35 mouse cellular contexts compared by ENCODE assay signal in genomic region chr7:143051316-143051715, GRCm38 (mm10). TPM values are rescaled to one million over a fixed set of nuclear protein-coding genes. Genes with fewer than 3 reads are reported as not detected.
A peak's percentile ranks its signal among the peaks of the same experiment; 100 is the strongest.
DNase-seq lines count a peak whose midpoint lies in the region; ATAC-seq and TF ChIP-seq lines count a peak whose summit lies in the region.
"Had no signal": no experiment of that assay in that cellular context is flagged by ENCODE, and none has a peak within 500 bp of the region (broad histone marks: within the 10 kb centered on the region; RNA-seq: fewer than 3 reads in every experiment).

No protein-coding gene starts in this region.

- H3K36me3 ChIP-seq in heart, embryonic 15.5 days, result no peaks in the 10 kb centered on the region
- H3K36me3 ChIP-seq in kidney, adult 2 months (ENCODE audit: control insufficient read depth, insufficient read depth, low read length), result no peaks in the 10 kb centered on the region
- H3K36me3 ChIP-seq in midbrain, embryonic 10.5 days, result peaks cover 18% of the 10 kb centered on the region
- H3K36me3 ChIP-seq: embryonic facial prominence, embryonic 15.5 days; hindbrain, embryonic 12.5 days; midbrain, embryonic 15.5 days; neural tube, embryonic 15.5 days; stomach, embryonic 15.5 days had no signal

- DNase-seq in heart, postnatal 36 days, result no peak
- peak; percentile 45 for DNase-seq in kidney, adult 2 months
- no peak for DNase-seq in kidney, postnatal 4 days
- peak; percentile 71 for DNase-seq in A20 (ENCODE audit: low read depth, low spot score)
- no peak for DNase-seq in midbrain, embryonic 10.5 days (ENCODE audit: low spot score)
- no peak for DNase-seq in layer of hippocampus, adult 18-20 months (ENCODE audit: low spot score in 2 of 2)
- DNase-seq: adrenal gland, adult 2 months; adrenal gland, postnatal 36 days; cerebellum, adult 18-20 months; cerebellum, postnatal 14 days; gastrocnemius, postnatal 25 days; heart, adult 11 months; liver, postnatal 0 days; lung, postnatal 36 days; right cerebral cortex, postnatal 25 days; thymus, postnatal 14 days had no signal

- intact Hi-C loops in heart, postnatal 36 days (cut with DNase I), result no loop called here

- ATAC-seq in heart, embryonic 15.5 days (replicated peaks; ENCODE audit: insufficient number of reproducible peaks, insufficient read depth, low FRiP score, low read depth), result no peak
- ATAC-seq in erythroblast, adult 5-6 weeks (replicated peaks; ENCODE audit: low FRiP score, poor library complexity, severe bottlenecking), result peak; percentile 63
- ATAC-seq: forebrain, embryonic 14.5 days; hindbrain, postnatal 0 days; intestine, embryonic 15.5 days; liver, postnatal 0 days; midbrain, embryonic 15.5 days had no signal

- WGBS in heart, embryonic 15.5 days, result 50% methylated on average over 2 of the region's 2 CpGs
- WGBS in kidney, adult 2 months, result 33% methylated on average over 2 of the region's 2 CpGs
- 74% methylated on average over 2 of the region's 2 CpGs for WGBS in midbrain, embryonic 10.5 days

- H3K27me3 ChIP-seq in heart, embryonic 15.5 days, result no peaks in the 10 kb centered on the region
- no peaks in the 10 kb centered on the region for H3K27me3 ChIP-seq in kidney, adult 2 months (replicated peaks; ENCODE audit: control insufficient read depth, insufficient read depth, low read length)
- no peaks in the 10 kb centered on the region for H3K27me3 ChIP-seq in midbrain, embryonic 10.5 days (ENCODE audit: low read depth, poor library complexity, severe bottlenecking)
- H3K27me3 ChIP-seq: embryonic facial prominence, embryonic 15.5 days; heart, embryonic 12.5 days; hindbrain, embryonic 12.5 days; intestine, embryonic 15.5 days; limb, embryonic 12.5 days; megakaryocyte, embryonic 14.5 days; midbrain, embryonic 15.5 days; neural tube, embryonic 15.5 days; stomach, embryonic 15.5 days had no signal

- no peak overlapping the region for H3K4me3 ChIP-seq in heart, embryonic 15.5 days
- H3K4me3 ChIP-seq in kidney, adult 2 months (ENCODE audit: insufficient read depth, low read depth, low read length), result no peak overlapping the region
- H3K4me3 ChIP-seq in midbrain, embryonic 10.5 days, result no peak overlapping the region
- H3K4me3 ChIP-seq: left cerebral cortex, adult 2 months had no signal

- H3K4me2 ChIP-seq in heart, embryonic 15.5 days, result no peak overlapping the region

- H3K27ac ChIP-seq in heart, embryonic 15.5 days, result 0 out of 2 replicates have a peak overlapping the region, but pooled peaks have one; percentile 5
- 0 out of 2 replicates have a peak overlapping the region, but pooled peaks have one; percentile 8 for H3K27ac ChIP-seq in kidney, adult 2 months (ENCODE audit: insufficient read depth, low read depth, low read length)
- no peak overlapping the region for H3K27ac ChIP-seq in midbrain, embryonic 10.5 days (replicated peaks)
- H3K27ac ChIP-seq: embryonic facial prominence, embryonic 15.5 days; hindbrain, embryonic 12.5 days; hindbrain, postnatal 0 days; intestine, embryonic 15.5 days; left cerebral cortex, adult 2 months; limb, embryonic 12.5 days; midbrain, embryonic 15.5 days; neural tube, embryonic 15.5 days; stomach, embryonic 15.5 days had no signal

- no peak for TF ChIP-seq POLR2A in kidney, adult 2 months (IDR thresholded peaks at IDR 0.05; ENCODE audit: low read depth, low read length)

- TF ChIP-seq CTCF in kidney, adult 2 months (conservative IDR thresholded peaks at IDR 0.05; ENCODE audit: insufficient read depth, insufficient read length, low read depth, low read length), result no peak

- H3K4me1 ChIP-seq in heart, embryonic 15.5 days (replicated peaks), result peaks cover 49% of the 10 kb centered on the region
- H3K4me1 ChIP-seq in kidney, adult 2 months (ENCODE audit: control insufficient read depth, insufficient read depth, low read length), result peaks cover 43% of the 10 kb centered on the region
- H3K4me1 ChIP-seq in midbrain, embryonic 10.5 days, result peaks cover 42% of the 10 kb centered on the region

- no peaks in the 10 kb centered on the region for H3K9me3 ChIP-seq in heart, embryonic 15.5 days (replicated peaks)
- H3K9me3 ChIP-seq in midbrain, embryonic 10.5 days (replicated peaks), result no peaks in the 10 kb centered on the region
- H3K9me3 ChIP-seq: embryonic facial prominence, embryonic 10.5 days; embryonic facial prominence, embryonic 15.5 days; heart, embryonic 12.5 days; hindbrain, embryonic 12.5 days; intestine, embryonic 15.5 days; limb, embryonic 12.5 days; megakaryocyte, embryonic 14.5 days; midbrain, embryonic 15.5 days; neural tube, embryonic 15.5 days; stomach, embryonic 15.5 days had no signal

- no peak overlapping the region for H3K9ac ChIP-seq in heart, embryonic 15.5 days
- H3K9ac ChIP-seq: embryonic facial prominence, embryonic 15.5 days; heart, embryonic 12.5 days; hindbrain, embryonic 12.5 days; intestine, embryonic 15.5 days; limb, embryonic 12.5 days; midbrain, embryonic 15.5 days; neural tube, embryonic 15.5 days; stomach, embryonic 15.5 days had no signal

RNA-seq across cellular contexts. Expression of gene Cd81, which starts 1.2 kb away (rescaled TPM):
- 780 and 813 TPM in 2 replicates for polyA plus RNA-seq in heart, embryonic 15.5 days (2015; fragmentation: Nextera tagmentation; extraction: Ambion mirVana)
- total RNA-seq in heart, postnatal 36 days (2021), result 100 to 1,000 TPM; 398 to 441 TPM
- 801 and 824 TPM in 2 replicates for polyA plus RNA-seq in kidney, adult 2 months (2012; rRNA removed)
- 59.4 and 65.9 TPM in 2 replicates for total RNA-seq in erythroblast, adult 5-6 weeks (2015; ENCODE audit: low replicate concordance)
- 40.8 and 80.4 TPM in 2 replicates for total RNA-seq in erythroblast, adult 5-6 weeks (2017; ENCODE audit: low replicate concordance)
- polyA plus RNA-seq in midbrain, embryonic 10.5 days (2016; fragmentation: Nextera tagmentation; extraction: Ambion mirVana), result 267 and 279 TPM in 2 replicates
- 100 to 1,000 TPM; 459 to 481 TPM for total RNA-seq in layer of hippocampus, adult 18-20 months (2021)

RNA-seq across cellular contexts. Expression of gene Tssc4, which starts 17.7 kb away (rescaled TPM):
- 45.7 and 66.2 TPM in 2 replicates for polyA plus RNA-seq in heart, embryonic 15.5 days (2015; fragmentation: Nextera tagmentation; extraction: Ambion mirVana)
- total RNA-seq in heart, postnatal 36 days (2021), result 10 to 100 TPM; 15.3 TPM
- polyA plus RNA-seq in kidney, adult 2 months (2012; rRNA removed), result 64.8 and 74.5 TPM in 2 replicates
- 1.3 and 11.1 TPM in 2 replicates for total RNA-seq in erythroblast, adult 5-6 weeks (2015; ENCODE audit: low replicate concordance)
- 5.3 and 16.4 TPM in 2 replicates for total RNA-seq in erythroblast, adult 5-6 weeks (2017; ENCODE audit: low replicate concordance)
- polyA plus RNA-seq in midbrain, embryonic 10.5 days (2016; fragmentation: Nextera tagmentation; extraction: Ambion mirVana), result 136 and 142 TPM in 2 replicates
- 10 to 100 TPM; 39.1 to 48.2 TPM for total RNA-seq in layer of hippocampus, adult 18-20 months (2021)

RNA-seq across cellular contexts. Expression of gene Trpm5, which starts 43.1 kb away (rescaled TPM):
- 3.8 and 4.7 TPM in 2 replicates for polyA plus RNA-seq in heart, embryonic 15.5 days (2015; fragmentation: Nextera tagmentation; extraction: Ambion mirVana)
- total RNA-seq in heart, postnatal 36 days (2021), result not detected
- 0.03 TPM in 2 replicates for polyA plus RNA-seq in kidney, adult 2 months (2012; rRNA removed)
- not detected in 2 replicates for total RNA-seq in erythroblast, adult 5-6 weeks (2015; ENCODE audit: low replicate concordance)
- not detected in 2 replicates for total RNA-seq in erythroblast, adult 5-6 weeks (2017; ENCODE audit: low replicate concordance)
- polyA plus RNA-seq in midbrain, embryonic 10.5 days (2016; fragmentation: Nextera tagmentation; extraction: Ambion mirVana), result 0.62 and 0.93 TPM in 2 replicates
- under 1 TPM in 1 of 2 experiments, not detected in 1; 0.07 TPM for total RNA-seq in layer of hippocampus, adult 18-20 months (2021)
- total RNA-seq: gastrocnemius, adult 18-20 months; heart, postnatal 25 days; left cerebral cortex, adult 2 months; left cerebral cortex, postnatal 25 days had no signal

RNA-seq across cellular contexts. Expression of gene Tspan32, which starts 46.5 kb away (rescaled TPM):
- polyA plus RNA-seq in heart, embryonic 15.5 days (2015; fragmentation: Nextera tagmentation; extraction: Ambion mirVana), result 2.4 and 3.7 TPM in 2 replicates
- total RNA-seq in heart, postnatal 36 days (2021), result under 1 TPM; 0.28 to 0.46 TPM
- polyA plus RNA-seq in kidney, adult 2 months (2012; rRNA removed), result 0.99 and 5.1 TPM in 2 replicates
- 77.4 and 78.8 TPM in 2 replicates for total RNA-seq in erythroblast, adult 5-6 weeks (2015; ENCODE audit: low replicate concordance)
- 55.2 and 79.5 TPM in 2 replicates for total RNA-seq in erythroblast, adult 5-6 weeks (2017; ENCODE audit: low replicate concordance)
- 4.7 and 6.0 TPM in 2 replicates for polyA plus RNA-seq in midbrain, embryonic 10.5 days (2016; fragmentation: Nextera tagmentation; extraction: Ambion mirVana)
- under 1 TPM in 1 of 2 experiments, not detected in 1; 0.17 TPM for total RNA-seq in layer of hippocampus, adult 18-20 months (2021)
- total RNA-seq: layer of hippocampus, postnatal 10 days had no signal

RNA-seq across cellular contexts. Expression of gene Kcnq1, which starts 54.8 kb away (rescaled TPM):
- 25.8 and 27.5 TPM in 2 replicates for polyA plus RNA-seq in heart, embryonic 15.5 days (2015; fragmentation: Nextera tagmentation; extraction: Ambion mirVana)
- total RNA-seq in heart, postnatal 36 days (2021), result 10 to 100 TPM; 34.3 to 37.1 TPM
- polyA plus RNA-seq in kidney, adult 2 months (2012; rRNA removed), result 24.0 and 27.5 TPM in 2 replicates
- not detected in 2 replicates for total RNA-seq in erythroblast, adult 5-6 weeks (2015; ENCODE audit: low replicate concordance)
- not detected in 2 replicates for total RNA-seq in erythroblast, adult 5-6 weeks (2017; ENCODE audit: low replicate concordance)
- polyA plus RNA-seq in midbrain, embryonic 10.5 days (2016; fragmentation: Nextera tagmentation; extraction: Ambion mirVana), result 0.69 and 1.1 TPM in 2 replicates
- total RNA-seq in layer of hippocampus, adult 18-20 months (2021), result under 1 TPM; 0.28 to 0.40 TPM

Comparison
In these comparisons a context has a peak if more than half of its experiments do, and no peak if none do; other contexts are left out.
1. DNase-seq: peak in kidney, adult 2 months (single experiment) and A20 (single experiment); none in heart, postnatal 36 days (0 of 2), kidney, postnatal 4 days (0 of 2), midbrain, embryonic 10.5 days (single experiment) and layer of hippocampus, adult 18-20 months (0 of 2).
2. RNA of gene Cd81, which starts 1.2 kb away (total RNA-seq): 459 to 481 TPM in layer of hippocampus, adult 18-20 months and 398 to 441 TPM in heart, postnatal 36 days; 40.8 to 80.4 TPM in erythroblast, adult 5-6 weeks; every median in the first group is over 4 times any median in the second.